Mouse (Mus musculus): ENCODE measurements around the gene Lamtor2. TPM values are rescaled to one million over a fixed set of nuclear protein-coding genes. Genes with fewer than 3 reads are reported as not detected.
A peak's percentile ranks its signal among the peaks of the same experiment; 100 is the strongest.

Gene Lamtor2
- total and polyA plus RNA-seq, 2 experiments: 125 to 201 TPM

DNA sequence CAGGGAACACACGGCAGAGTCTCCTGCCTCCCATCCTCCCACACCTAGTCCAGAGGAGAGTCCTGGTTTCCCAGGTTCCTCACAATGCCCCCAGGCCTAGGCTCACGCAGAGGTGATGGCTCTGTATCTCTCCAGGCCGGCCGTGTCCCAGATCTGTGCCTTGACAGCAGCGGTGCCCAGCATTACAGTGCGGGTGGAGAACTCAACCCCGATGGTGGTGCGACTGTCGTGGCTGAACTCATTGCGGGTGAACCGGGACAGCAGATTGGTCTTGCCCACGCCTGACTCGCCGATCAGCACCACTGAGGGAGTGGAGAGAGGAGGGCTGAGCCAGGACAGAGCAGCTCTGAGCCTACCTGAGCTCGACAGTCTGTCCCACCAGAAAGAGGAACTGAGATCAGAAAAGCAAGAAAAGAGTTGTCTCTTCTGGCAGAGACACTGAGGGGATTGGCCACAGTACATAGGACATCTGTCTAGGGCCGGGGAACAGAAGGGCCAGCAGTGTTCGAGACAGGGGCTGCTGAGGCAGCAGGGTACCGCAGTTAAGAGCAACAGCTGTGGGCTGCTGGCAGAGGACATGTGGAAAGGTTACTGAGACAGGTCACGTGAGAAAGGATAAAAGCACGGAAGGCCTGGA, 7.8 kb downstream of the Lamtor2 start:
- H3K36me3 ChIP-seq (ENCODE audit: control insufficient read depth, insufficient read depth, low read length): no peaks in the 10 kb centered on the region
- no peaks in the 10 kb centered on the region for H3K79me2 ChIP-seq (ENCODE audit: control insufficient read depth, insufficient read depth, low read length)
- H3K27me3 ChIP-seq (ENCODE audit: control insufficient read depth, insufficient read depth, low read length): no peaks in the 10 kb centered on the region
- 84% methylated on average over 20 of the region's 20 CpGs for WGBS
- H3K9ac ChIP-seq (ENCODE audit: low read depth, low read length): no peak overlapping the region
- TF ChIP-seq POLR2A (IDR thresholded peaks at IDR 0.05; ENCODE audit: extremely low read depth, insufficient read depth, low read length) (no peak), CTCF (IDR thresholded peaks at IDR 0.05; ENCODE audit: low read depth, low read length) (no peak)
- no peaks in the 10 kb centered on the region for H3K4me1 ChIP-seq (ENCODE audit: control insufficient read depth, insufficient read depth, low read length)
- DNase-seq (ENCODE audit: extremely low read depth, low read depth, low spot score): no peak
- no peak overlapping the region for H3K27ac ChIP-seq (replicated peaks; ENCODE audit: insufficient read depth, low read depth, low read length)
- no peak overlapping the region for H3K4me3 ChIP-seq (ENCODE audit: insufficient read depth, low read depth, low read length)

DNA sequence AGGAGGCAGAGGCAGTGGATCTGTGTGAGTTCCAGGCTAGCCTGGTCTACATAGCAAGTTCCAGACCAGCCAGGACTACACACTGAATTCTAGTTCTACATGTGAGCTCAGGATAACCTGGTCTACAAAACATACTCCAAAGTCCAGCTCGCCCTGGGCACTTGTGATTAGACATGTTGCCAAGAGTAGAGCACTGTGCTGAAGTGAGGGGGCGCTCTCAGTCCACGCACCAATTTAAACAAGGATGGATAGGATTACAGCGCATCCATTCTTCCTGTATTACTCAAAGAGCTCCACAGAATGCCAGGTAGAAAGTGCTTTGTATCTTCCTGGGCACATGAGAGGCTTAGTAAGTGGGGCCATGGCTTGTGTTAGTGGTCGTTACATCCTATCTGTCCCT, 8.4 kb downstream of the Lamtor2 start:
- Histone ChIP-seq H3K27me3 (ENCODE audit: control insufficient read depth, insufficient read depth, low read length) (no peaks in the 10 kb centered on the region), H3K4me3 (ENCODE audit: insufficient read depth, low read depth, low read length) (no peak overlapping the region), H3K4me1 (ENCODE audit: control insufficient read depth, insufficient read depth, low read length) (no peaks in the 10 kb centered on the region), H3K9ac (ENCODE audit: low read depth, low read length) (no peak overlapping the region), H3K27ac (replicated peaks; ENCODE audit: insufficient read depth, low read depth, low read length) (no peak overlapping the region), H3K36me3 (ENCODE audit: control insufficient read depth, insufficient read depth, low read length) (no peaks in the 10 kb centered on the region), H3K79me2 (ENCODE audit: control insufficient read depth, insufficient read depth, low read length) (no peaks in the 10 kb centered on the region)
- TF ChIP-seq CTCF (IDR thresholded peaks at IDR 0.05; ENCODE audit: low read depth, low read length): peak; percentile 64
- TF ChIP-seq POLR2A (IDR thresholded peaks at IDR 0.05; ENCODE audit: extremely low read depth, insufficient read depth, low read length): no peak
- peak; percentile 61 for DNase-seq (ENCODE audit: extremely low read depth, low read depth, low spot score)
- 47% methylated on average over 5 of the region's 5 CpGs for WGBS

DNA sequence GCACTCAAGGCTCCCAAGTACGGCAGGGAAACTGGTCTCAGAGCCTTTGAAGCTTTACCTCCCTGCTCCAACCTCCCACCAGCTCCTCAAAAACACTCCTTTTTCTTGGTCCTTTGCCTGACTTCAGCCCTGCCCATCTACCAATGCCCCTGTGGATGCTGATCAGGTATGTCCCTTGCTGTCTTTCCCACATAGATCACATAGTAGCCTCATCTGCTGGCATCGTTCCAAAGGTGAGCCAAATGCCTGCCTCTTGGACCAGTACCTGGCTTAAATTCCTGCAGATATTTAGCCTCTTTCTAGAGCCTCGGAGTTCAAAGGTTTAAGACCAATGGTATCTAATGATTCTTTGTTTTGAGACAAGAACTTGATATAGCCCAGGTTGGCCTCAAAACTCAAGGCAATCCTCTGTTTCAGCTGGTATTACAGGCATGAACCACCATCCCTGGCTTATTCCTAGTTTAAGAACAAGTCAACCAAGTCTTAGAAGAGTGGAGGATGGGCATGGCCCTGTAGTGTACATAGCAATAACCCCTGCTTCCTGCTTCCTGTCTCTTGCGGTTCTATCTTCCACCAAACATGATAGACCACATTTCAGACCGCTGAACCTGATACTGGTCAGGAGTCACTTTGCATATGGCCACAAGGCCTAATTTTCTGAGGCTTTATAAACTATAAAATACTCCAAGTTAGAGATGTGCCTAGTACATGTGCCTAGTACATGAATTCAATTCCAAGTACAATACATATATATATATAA, 9.0 kb downstream of the Lamtor2 start:
- no peak for DNase-seq (ENCODE audit: extremely low read depth, low read depth, low spot score)
- H3K27ac ChIP-seq (replicated peaks; ENCODE audit: insufficient read depth, low read depth, low read length): no peak overlapping the region
- no peak for TF ChIP-seq POLR2A (IDR thresholded peaks at IDR 0.05; ENCODE audit: extremely low read depth, insufficient read depth, low read length)
- no peaks in the 10 kb centered on the region for H3K27me3 ChIP-seq (ENCODE audit: control insufficient read depth, insufficient read depth, low read length)
- H3K9ac ChIP-seq (ENCODE audit: low read depth, low read length): no peak overlapping the region
- H3K79me2 ChIP-seq (ENCODE audit: control insufficient read depth, insufficient read depth, low read length): no peaks in the 10 kb centered on the region
- H3K4me1 ChIP-seq (ENCODE audit: control insufficient read depth, insufficient read depth, low read length): no peaks in the 10 kb centered on the region
- H3K36me3 ChIP-seq (ENCODE audit: control insufficient read depth, insufficient read depth, low read length): no peaks in the 10 kb centered on the region
- H3K4me3 ChIP-seq (ENCODE audit: insufficient read depth, low read depth, low read length): no peak overlapping the region
- WGBS: 74% methylated on average over 5 of the region's 5 CpGs

DNA sequence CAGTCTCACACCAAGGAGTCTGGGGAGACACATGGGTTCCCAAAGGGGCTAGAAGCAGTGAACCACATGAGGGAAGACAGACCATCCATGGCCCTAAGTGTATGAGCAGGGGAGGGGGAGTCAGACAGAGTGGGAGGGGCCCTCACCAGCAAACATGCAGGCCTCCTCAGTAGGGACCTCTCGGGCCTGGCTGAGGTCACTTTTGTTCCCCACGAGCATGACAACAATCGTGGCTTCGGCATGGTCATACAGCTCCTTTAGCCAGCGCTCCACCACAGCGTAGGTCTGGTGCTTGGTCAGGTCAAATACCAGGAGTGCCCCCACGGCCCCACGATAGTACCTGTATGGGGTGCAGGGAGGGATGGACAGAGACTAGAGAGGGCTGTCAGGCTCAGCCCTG, 9.7 kb downstream of the Lamtor2 start:
- Histone ChIP-seq H3K36me3 (ENCODE audit: control insufficient read depth, insufficient read depth, low read length) (no peaks in the 10 kb centered on the region), H3K27ac (replicated peaks; ENCODE audit: insufficient read depth, low read depth, low read length) (no peak overlapping the region), H3K4me3 (ENCODE audit: insufficient read depth, low read depth, low read length) (no peak overlapping the region), H3K4me1 (ENCODE audit: control insufficient read depth, insufficient read depth, low read length) (no peaks in the 10 kb centered on the region), H3K9ac (ENCODE audit: low read depth, low read length) (no peak overlapping the region), H3K79me2 (ENCODE audit: control insufficient read depth, insufficient read depth, low read length) (no peaks in the 10 kb centered on the region), H3K27me3 (ENCODE audit: control insufficient read depth, insufficient read depth, low read length) (no peaks in the 10 kb centered on the region)
- TF ChIP-seq CTCF (IDR thresholded peaks at IDR 0.05; ENCODE audit: low read depth, low read length) (no peak), POLR2A (IDR thresholded peaks at IDR 0.05; ENCODE audit: extremely low read depth, insufficient read depth, low read length) (no peak)
- no peak for DNase-seq (ENCODE audit: extremely low read depth, low read depth, low spot score)
- 92% methylated on average over 8 of the region's 8 CpGs for WGBS

DNA sequence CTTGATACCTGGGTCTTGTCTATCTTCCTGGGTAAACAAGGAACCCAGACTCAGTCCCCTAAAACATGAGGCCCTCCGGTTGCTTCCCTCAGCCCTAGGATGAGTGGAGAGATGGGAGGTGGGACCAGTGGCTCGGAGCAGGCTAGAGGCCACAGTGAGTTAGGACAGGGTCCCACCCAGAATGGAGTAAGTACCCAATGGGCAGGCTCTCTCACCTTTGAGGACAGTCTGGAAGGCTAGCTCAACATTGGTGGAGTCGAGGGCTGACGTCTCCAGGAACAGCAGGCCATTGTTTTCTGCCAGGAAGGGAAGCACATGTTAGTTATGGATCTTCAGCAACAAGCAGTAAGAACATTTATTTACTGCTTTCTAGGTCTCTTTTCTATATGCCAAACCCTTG, 10.4 kb downstream of the Lamtor2 start:
- H3K79me2 ChIP-seq (ENCODE audit: control insufficient read depth, insufficient read depth, low read length): no peaks in the 10 kb centered on the region
- H3K4me3 ChIP-seq (ENCODE audit: insufficient read depth, low read depth, low read length): no peak overlapping the region
- no peak overlapping the region for H3K9ac ChIP-seq (ENCODE audit: low read depth, low read length)
- no peaks in the 10 kb centered on the region for H3K4me1 ChIP-seq (ENCODE audit: control insufficient read depth, insufficient read depth, low read length)
- no peak for DNase-seq (ENCODE audit: extremely low read depth, low read depth, low spot score)
- H3K36me3 ChIP-seq (ENCODE audit: control insufficient read depth, insufficient read depth, low read length): no peaks in the 10 kb centered on the region
- H3K27me3 ChIP-seq (ENCODE audit: control insufficient read depth, insufficient read depth, low read length): no peaks in the 10 kb centered on the region
- no peak for TF ChIP-seq CTCF (IDR thresholded peaks at IDR 0.05; ENCODE audit: low read depth, low read length)
- TF ChIP-seq POLR2A (IDR thresholded peaks at IDR 0.05; ENCODE audit: extremely low read depth, insufficient read depth, low read length): no peak
- no peak overlapping the region for H3K27ac ChIP-seq (replicated peaks; ENCODE audit: insufficient read depth, low read depth, low read length)
- 91% methylated on average over 4 of the region's 4 CpGs for WGBS

Measured in liver, adult 2 months (tissue).